Mouse (Mus musculus) spleen, postnatal 14 days (tissue): ENCODE measurements around the gene Zcchc2.
A peak's percentile ranks its signal among the peaks of the same experiment; 100 is the strongest.

Experiments
- DNase-seq, 2 experiments: peaks; one replicate each; pipeline ENCODE4 v3.0.0; 2021 to 2022; ENCODE audit warnings: low spot score in 2 of 2

The Zcchc2 gene

DNA sequence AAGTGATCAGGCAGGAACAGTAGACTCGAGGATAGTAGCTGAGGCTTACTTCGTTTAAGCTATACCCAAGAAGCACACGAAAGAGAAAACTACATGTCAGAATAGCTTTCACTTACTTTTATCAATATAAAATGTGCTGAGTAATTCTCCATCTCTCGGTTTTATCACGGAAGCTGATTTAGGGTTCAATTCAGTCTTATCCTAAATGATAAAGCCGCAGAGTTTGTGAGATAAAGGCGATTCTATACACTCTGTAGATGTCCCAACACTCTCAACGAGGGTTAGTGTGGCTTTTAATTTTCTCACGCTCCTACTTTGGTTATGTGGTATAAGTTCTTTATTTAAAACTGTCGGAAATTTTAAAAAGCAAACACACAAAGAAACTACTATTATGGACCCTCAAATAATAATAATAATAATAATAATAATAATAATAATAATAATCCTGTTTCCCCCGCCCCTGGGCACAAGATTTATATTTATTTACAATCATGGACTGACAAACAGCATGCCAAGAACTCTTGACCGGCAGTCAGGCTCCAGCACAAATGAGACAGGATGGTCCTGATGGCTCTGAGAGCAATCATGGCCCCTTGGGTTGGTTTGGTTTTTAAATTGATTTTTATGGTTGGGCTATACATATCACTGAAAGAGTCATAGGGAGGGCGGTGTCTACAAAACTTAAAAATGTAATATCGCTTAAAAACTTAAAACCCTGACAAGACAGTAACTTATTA lies 1.1 kb upstream of the Zcchc2 start:
- DNase-seq: no peak

- DNase-seq: no peak
Observed at GRCm38 (mm10) chr1:105989640-105989984, 594 bp upstream of the Zcchc2 start.

DNA sequence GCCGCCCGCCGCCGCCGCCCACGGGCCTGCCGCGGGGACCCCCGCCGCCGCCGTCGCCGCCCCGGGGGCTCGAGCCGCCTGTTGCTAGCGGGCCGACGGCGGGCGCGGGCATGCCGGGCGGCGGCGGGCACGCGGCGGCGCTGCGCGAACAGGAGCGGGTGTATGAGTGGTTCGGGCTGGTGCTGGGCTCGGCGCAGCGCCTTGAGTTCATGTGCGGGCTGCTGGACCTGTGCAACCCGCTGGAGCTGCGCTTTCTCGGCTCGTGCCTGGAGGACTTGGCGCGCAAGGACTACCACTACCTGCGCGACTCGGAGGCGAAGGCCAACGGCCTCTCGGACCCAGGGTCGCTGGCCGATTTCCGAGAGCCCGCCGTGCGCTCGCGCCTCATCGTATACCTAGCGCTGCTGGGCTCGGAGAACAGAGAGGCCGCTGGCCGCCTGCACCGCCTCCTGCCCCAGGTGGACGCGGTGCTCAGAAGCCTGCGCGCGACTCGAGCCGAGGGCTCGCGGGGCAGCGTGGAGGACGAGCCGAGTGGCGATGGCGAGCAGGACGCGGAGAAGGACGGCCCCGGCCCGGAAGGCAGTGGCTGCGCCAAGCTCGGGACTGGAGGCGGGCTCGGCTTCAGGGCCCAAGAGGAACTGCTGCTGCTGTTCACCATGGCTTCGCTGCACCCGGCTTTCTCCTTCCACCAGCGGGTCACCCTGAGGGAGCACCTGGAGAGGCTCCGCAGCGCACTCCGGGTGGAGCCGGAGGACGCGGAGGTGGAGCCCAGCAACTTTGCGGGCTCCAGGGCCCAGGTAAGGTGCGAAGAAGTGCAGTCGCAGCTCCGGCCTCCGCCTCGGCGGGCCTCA lies 930 bp downstream of the Zcchc2 start:
- DNase-seq: peak; percentile 47 to 60

- no peak for DNase-seq
Observed at GRCm38 (mm10) chr1:105991931-105992837, 2.0 kb downstream of the Zcchc2 start.

- no peak for DNase-seq
Observed at GRCm38 (mm10) chr1:105993196-105993595, 3.0 kb downstream of the Zcchc2 start.

- DNase-seq: peak; percentile 76 to 83
Observed at GRCm38 (mm10) chr1:105993601-105994209, 3.5 kb downstream of the Zcchc2 start.

DNA sequence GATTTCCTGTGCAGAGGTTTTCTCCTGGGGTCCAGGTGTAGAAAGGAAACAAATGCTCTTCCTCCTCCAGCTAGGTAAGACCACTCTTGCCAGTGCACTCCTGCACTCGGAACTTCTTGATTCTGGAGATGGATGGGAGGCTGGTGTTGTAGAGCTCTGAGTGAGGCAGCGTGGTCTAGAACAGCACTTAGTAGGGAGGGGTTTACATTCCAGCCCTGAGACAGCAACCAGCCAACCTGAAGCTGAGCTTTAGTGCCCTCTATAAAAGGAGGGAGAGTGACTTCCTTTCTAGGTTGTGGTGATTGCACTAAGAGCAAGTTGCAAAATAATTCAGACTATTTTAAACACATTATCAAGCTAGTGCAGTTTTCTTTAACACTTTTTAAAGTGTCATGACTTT lies 5.8 kb downstream of the Zcchc2 start:
- no peak for DNase-seq

- DNase-seq: no peak
Observed at GRCm38 (mm10) chr1:105997282-105997681, 7.1 kb downstream of the Zcchc2 start.

DNA sequence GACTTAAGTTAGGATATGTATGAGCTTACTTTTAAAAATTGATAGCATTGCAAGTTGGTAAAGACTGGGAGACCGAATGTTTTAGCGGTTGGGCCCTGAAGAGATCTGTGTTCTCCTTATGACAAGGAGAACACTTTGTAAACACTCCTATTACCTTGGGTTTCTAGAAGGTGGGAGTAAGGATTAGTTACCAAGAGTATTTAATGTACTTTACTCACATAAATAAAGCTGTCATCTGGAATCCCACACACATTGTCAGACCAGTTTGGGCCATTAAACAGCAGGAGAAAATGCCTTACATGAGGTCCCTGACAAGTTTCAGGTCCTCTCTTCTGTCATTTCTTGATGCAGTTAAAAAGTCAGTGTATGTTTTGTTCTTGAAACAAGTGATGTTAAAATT lies 9.6 kb downstream of the Zcchc2 start:
- no peak for DNase-seq

DNA sequence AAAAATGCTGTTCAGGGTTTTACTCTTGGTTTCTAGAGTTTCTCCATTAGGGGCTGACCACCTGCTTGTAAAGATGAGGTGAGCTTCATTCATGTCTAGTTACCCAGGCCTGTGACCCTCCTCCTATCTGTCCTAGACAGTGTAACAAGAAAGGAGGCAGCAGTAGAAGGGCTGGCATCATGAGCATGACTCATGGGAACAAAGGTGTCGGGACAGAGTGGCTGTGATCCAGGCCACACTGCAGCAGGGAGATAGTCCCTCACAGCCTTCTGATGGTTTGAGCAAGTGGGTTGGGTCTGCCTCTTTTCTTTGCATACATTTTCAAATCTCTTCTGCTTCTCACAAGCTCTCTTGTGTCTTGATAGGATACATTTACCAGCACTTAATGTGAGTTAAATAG lies 17.4 kb downstream of the Zcchc2 start:
- DNase-seq: no peak

DNA sequence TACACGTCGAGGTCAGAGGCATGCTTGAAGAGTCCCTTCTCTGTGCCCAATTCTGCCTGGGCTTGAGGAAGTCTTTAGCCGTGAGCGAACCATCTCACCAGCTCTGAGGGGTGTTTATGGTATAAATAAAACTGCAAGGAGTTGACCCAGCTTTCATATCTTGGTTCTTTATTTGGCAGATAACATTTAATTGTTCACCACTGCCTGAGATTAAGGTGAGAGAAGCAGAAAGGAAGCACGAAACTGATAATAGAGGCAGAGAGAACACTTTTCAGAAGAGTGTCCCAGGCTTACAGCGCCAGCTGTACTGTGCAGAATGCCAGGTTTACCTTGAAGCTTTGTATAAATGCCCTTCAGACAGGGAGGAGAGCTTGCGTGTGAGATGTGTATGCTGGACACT lies 20.9 kb downstream of the Zcchc2 start:
- no peak for DNase-seq

DNA sequence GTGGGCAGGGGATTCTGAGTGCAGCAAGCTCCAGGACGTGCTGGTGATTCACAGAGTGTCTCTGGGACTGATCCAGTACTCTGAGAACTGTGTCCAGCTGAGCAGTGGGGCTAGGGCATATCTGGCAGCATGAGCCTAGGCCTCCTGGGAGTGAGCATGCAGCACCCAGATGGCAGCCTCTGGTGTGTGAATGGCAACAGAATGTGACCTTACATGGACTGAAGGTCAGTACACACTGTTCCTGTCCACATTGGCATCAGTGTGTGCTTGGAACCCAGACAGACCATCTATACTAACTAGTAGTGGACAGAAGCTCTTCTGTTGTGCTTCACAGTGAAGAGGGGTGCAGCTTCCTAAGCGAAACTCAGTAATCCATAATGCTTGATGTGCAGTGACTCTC lies 23.6 kb downstream of the Zcchc2 start:
- no peak for DNase-seq

- DNase-seq: no peak
Observed at GRCm38 (mm10) chr1:106016262-106016661, 26.1 kb downstream of the Zcchc2 start.

DNA sequence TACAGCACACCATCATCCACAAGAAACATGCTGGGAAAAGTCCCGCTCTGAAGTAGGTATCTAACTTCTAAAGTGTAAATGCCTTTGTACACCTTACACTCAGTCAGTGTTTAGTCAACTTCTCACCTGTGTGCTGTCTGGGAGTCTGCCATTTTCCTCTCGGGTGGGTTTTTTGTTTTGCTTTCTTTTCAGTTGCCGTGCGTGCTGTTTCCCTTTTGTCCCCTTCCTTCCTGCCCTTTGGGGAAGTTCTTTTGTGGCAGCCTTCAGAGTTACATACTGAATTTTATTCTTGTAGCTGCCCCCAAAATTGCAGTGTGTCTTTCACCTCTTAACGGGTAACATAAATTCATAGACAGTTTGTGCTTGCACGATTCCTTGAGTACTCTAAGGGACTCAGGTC lies 29.6 kb downstream of the Zcchc2 start:
- no peak for DNase-seq

DNA sequence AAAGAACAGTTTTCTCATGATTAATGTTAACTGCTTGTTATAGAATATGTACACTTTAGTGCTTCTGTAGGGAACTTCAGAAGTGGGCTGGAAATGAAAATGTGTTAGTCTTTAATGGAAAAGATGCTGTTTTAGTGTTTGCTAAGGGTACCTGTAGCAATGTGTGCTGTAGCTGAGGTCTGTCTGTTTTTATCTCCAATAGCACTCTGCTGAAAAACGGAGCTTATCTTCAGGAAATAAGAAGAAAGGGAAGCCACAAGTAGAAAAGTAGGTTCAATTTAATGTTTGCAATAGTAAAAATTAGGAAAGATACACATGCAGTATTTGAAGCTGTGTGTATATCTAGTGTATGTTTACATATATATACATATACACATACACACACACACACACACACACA lies 32.8 kb downstream of the Zcchc2 start:
- no peak for DNase-seq

DNA sequence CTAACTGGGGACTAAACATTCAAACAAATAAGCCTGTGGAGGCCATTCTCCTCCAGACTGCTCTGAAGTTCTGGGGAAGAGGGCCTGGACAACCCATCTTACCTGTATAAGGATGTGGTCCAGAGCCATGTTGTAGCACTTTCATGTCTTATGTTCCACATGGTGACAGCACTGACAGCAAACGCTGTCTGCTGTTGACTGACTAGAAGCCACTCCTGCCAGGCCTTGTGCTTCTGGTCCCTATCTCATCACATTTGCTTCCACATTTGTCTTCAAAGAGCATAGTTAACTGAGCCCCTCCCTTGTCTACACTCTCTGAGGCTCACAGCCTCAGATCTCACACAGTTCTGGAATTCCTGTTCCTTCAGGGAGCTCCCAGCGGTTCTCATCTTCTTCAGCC lies 34.0 kb downstream of the Zcchc2 start:
- DNase-seq: no peak

GRCm38 (mm10) chr1:106024778-106025177 lies 34.6 kb downstream of the Zcchc2 start:
- no peak for DNase-seq

DNA sequence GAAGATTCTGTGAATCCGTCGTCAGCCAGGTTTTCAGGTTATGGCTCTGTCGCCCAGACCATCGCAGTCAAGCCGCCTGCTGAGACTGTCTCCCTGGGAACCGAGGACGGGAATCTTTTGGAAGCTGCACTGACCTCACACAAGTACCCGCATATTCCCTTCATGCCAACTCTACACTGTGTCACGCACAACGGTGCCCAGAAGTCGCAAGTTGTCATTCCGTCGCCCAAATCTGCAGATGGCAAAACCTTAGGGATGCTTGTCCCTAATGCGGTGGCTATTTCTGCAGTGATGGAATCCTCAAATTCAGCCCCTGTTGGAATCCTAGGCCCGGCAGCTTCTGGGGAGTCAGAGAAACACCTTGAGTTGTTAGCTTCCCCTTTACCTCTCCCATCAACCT lies 39.6 kb downstream of the Zcchc2 start:
- DNase-seq: no peak

DNA sequence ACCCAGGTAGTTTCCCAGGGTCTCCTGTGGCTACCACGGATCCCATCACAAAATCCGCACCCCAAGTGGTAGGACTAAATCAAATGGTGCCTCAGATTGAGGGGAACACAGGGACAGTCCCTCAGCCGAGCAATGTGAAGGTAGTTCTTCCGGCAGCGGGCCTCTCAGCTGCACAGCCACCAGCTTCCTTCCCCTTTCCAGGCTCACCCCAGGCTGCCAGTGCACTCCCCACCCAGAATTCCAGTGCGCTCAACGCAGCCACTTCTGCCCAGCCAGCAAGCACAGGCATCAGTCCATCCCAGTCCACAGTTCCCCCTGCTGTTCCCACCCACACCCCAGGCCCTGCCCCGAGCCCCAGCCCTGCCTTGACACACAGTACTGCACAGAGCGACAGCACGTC lies 40.1 kb downstream of the Zcchc2 start:
- DNase-seq: peak in 1 of 2 experiments; percentile 18

DNA sequence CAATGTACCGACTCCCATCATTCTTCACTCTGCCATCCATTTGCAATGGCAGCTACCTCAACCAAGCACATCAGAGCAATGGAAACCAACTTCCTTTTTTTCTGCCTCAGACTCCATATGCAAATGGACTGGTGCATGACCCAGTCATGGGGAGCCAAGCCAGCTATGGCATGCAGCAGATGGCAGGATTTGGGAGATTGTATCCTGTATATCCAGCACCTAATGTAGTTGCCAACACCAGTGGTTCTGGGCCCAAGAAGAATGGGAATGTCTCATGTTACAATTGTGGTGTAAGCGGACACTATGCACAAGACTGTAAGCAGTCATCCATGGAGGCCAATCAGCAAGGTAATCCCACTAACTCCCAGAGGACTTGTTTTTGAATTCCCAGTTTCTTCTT lies 40.7 kb downstream of the Zcchc2 start:
- DNase-seq: no peak

DNA sequence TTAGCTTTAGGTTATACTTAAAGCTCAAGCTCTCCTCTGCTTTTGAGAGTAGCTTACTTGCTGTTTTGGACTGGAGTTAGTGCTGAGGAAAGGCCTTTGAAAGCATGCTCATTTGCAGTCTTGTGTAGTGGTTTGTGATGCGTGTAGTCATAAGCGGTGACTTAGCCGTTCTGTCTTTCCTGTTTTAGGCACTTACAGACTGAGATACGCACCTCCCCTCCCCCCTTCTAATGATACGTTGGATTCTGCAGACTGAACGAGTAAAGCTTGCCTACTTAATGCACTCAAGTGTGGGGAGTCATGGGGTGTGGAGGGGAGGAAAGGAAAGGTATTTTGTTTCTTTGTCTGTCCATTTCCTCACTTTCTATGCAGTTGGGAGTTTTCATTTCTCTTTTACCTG lies 41.7 kb downstream of the Zcchc2 start:
- DNase-seq: no peak

- no peak for DNase-seq
Observed at GRCm38 (mm10) chr1:106034776-106035175, 44.6 kb downstream of the Zcchc2 start.
